Mouse (Mus musculus) liver, embryonic 14.5 days (tissue): ENCODE results near the gene Csf2rb.
"Not testable (repeated sequence)": the region's sequence is repeated elsewhere in the genome, so short reads cannot be mapped to it uniquely, and the experiment has no call there.

ENCODE experiments used
- CTCF ChIP-seq: IDR thresholded peaks from 2 replicates; pipeline ENCODE4 v1.5.1; 2016; ENCODE audit warnings: antibody characterized with exemption, low read depth, control low read depth
- EP300 ChIP-seq: IDR thresholded peaks from 2 replicates; pipeline ENCODE4 v1.6.1; 2016; ENCODE audit warnings: antibody characterized with exemption, low read depth

DNA sequence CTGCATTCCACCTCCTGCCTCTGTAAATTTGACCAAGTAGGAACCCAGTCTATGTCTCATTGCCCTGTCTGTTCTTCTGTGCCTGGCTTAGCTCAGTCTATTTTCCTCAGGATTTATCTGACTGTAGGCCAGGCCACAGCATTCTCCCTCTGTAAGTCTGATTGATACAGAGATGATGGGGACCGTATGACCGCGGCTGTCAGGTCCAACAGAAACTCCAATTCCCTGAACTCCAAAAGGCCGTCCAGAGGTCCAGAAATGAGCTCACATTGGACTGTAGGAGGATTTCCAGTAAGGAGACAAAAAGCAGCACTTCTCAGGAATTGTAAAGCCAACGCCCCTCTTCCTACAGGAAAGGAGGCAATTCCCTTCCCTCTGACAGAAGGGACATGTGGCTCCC lies 11.9 kb upstream of the Csf2rb start:
- not testable (repeated sequence) for TF ChIP-seq CTCF, EP300
